Mouse (Mus musculus): ENCODE data around the gene Cyp2c55.

DNA sequence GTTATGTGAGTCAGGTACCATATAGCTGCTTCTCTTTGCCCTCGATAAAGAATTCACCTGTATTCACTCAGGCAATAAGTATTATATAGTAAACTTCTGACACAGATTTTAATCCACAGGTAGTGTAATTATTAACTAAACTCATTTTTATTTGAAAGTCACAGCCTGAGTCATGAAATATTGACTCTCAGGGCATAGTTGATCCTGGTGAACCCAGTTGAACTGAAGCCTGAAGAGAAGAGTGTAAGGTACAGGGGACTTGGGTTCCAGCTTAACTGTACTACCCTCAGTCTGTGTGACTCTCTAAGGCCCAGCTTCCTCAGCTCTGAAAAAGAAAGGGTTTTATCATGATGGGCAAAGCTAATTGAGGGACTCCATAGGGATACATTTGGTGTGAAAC lies 1.7 kb upstream of the Cyp2c55 start:
- TF ChIP-seq CTCF (IDR thresholded peaks at IDR 0.05; ENCODE audit: low read depth, low read length) (no peak), GATA1 (IDR thresholded peaks at IDR 0.05; ENCODE audit: borderline replicate concordance, low read length) (no peak), POLR2AphosphoS5 (IDR thresholded peaks at IDR 0.05; ENCODE audit: insufficient replicate concordance, low read depth, low read length) (no peak)

All from G1E (cell line).